Mouse (Mus musculus): ENCODE measurements at regions not wholly inside any gene's neighbourhood (a gene's known extent, or its start where the extent isn't known, plus 50 kb on each side); places are given as distances from the start of the nearest gene placed in this dataset.

DNA sequence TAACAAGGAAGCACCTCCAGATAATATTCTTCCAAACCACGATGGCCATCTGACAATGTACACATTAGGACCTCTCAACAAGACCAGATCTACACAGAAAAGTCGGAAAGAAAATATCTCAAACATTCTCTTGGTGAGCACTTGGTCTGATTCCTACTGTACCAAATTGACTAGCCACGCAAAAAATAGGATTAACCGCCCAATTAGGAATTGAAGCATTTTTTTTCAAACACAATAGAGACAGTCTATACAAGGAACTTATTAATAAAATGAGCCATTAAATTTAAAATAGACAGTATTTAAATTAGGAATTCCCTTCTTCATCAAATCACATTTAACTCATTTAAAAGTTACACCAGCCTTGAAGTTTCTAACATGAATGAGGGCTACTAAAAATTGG is 655.0 kb downstream of the Car8 start:
- peaks cover 12% of the 10 kb centered on the region for H3K4me1 ChIP-seq
- no peaks in the 10 kb centered on the region for H3K36me3 ChIP-seq
- H3K4me3 ChIP-seq (replicated peaks), result no peak overlapping the region
- H3K4me2 ChIP-seq, result no peak overlapping the region
- ATAC-seq (ENCODE audit: low FRiP score), result no peak
- WGBS, result 89% methylated on average over 4 of the region's 4 CpGs
- no peaks in the 10 kb centered on the region for H3K27me3 ChIP-seq (replicated peaks)
- H3K9ac ChIP-seq (replicated peaks), result no peak overlapping the region
- H3K9me3 ChIP-seq (replicated peaks), result no peaks in the 10 kb centered on the region
- H3K27ac ChIP-seq (replicated peaks), result no peak overlapping the region

DNA sequence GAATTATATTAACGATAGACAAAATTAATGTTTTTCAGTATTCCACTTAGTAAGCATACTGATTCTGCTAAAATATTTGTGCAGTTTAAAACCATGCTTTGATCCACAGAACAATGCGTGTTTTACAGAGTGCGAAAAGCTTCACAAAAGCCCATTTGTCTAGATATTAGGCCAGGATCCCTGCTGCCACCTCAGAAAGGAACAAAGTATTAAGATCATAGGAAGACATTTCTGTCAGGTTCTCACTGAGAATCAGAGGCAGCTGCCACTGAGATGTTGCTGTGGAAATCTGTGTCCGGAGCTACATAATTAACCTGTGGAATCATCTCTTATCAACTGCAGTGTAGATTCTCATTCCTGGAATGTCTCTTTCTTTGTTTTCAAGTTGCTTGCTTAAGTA is 656.9 kb downstream of the Car8 start:
- Histone ChIP-seq H3K9ac (replicated peaks) (no peak overlapping the region), H3K9me3 (replicated peaks) (no peaks in the 10 kb centered on the region), H3K27me3 (replicated peaks) (no peaks in the 10 kb centered on the region), H3K27ac (replicated peaks) (peak overlapping the region; percentile 75; the same call in 1 of the 2 replicates), H3K4me3 (replicated peaks) (no peak overlapping the region), H3K36me3 (no peaks in the 10 kb centered on the region), H3K4me1 (peaks cover 12% of the 10 kb centered on the region), H3K4me2 (no peak overlapping the region)
- WGBS, result 60% methylated on average over 4 of the region's 4 CpGs
- no peak for ATAC-seq (ENCODE audit: low FRiP score)

DNA sequence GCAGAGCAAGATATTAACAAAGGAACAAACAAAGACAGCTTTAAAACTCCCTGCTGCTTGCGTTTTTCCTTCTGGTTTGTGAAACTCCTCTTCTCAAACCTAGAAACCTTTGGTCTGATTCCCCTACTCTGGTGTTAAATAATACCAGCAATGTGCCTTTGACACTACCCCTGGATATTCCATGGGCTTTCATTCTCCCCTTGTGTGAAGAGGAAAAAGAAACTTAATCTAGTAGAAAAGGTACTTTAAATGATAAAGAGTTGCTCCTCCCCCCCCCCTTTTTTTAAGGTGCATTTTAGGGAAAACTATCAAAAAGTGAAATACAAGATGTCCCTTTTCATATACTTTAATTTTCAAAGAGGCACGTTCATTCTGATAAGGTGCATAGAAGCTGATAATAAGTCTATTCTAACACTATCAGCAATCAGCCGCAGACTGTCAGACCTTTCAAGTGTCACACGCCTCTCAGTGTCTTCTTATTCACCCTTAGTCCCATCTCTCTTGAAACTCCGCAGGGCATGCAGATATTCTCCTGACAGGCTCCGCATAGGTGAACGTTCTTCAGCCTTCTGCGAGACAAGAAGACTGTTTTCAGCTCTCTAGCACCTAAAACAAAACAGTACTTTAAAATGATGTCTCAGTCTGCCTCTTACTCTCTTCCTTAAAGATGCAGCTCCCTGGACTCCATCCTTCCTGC is 657.5 kb downstream of the Car8 start:
- peak overlapping the region; percentile 75 for H3K27ac ChIP-seq (replicated peaks)
- H3K4me1 ChIP-seq, result peaks cover 12% of the 10 kb centered on the region
- ATAC-seq (ENCODE audit: low FRiP score), result peak; percentile 21; the same call in 1 of the 2 replicates
- H3K9me3 ChIP-seq (replicated peaks), result no peaks in the 10 kb centered on the region
- H3K4me2 ChIP-seq, result peak overlapping the region; percentile 30
- no peak overlapping the region for H3K4me3 ChIP-seq (replicated peaks)
- no peaks in the 10 kb centered on the region for H3K27me3 ChIP-seq (replicated peaks)
- no peaks in the 10 kb centered on the region for H3K36me3 ChIP-seq
- no peak overlapping the region for H3K9ac ChIP-seq (replicated peaks)
- WGBS, result 41% methylated on average over 8 of the region's 8 CpGs

DNA sequence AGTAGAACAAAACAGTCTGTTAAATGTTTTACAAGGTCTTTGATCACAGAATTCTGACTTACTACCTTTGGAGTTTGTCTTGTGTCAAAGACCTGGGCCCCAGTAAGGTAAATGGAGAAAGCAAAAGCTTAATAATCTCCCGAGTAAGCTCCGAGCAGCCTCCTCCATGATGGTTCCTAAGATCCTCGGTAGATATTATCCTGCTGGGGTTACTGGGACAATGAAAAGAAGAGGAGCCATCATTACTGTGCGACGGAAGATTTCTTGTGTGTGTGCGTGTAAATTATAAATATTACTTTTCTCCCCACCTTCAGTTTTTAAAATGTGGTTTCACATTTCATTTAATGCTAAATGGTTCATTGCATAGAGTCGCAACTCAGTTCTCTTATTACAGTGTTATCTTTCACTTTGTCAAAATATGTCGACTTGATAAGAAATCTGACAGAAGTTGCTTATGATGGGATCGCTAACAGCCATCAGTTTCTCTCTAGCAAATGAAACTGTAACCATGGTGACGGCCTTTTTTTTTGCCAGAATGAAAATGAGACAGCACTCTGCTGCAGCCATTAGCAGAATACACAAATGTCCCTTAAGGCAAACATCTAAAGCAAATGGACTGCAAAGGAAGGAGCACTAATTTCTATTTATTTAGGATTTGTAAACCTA is 658.2 kb downstream of the Car8 start:
- ATAC-seq (ENCODE audit: low FRiP score), result peak; percentile 85
- Histone ChIP-seq H3K9me3 (replicated peaks) (no peaks in the 10 kb centered on the region), H3K4me3 (replicated peaks) (no peak overlapping the region), H3K4me1 (peaks cover 12% of the 10 kb centered on the region), H3K27ac (replicated peaks) (peak overlapping the region; percentile 75), H3K4me2 (peak overlapping the region; percentile 30), H3K9ac (replicated peaks) (no peak overlapping the region), H3K36me3 (no peaks in the 10 kb centered on the region), H3K27me3 (replicated peaks) (no peaks in the 10 kb centered on the region)
- WGBS, result 35% methylated on average over 10 of the region's 10 CpGs

DNA sequence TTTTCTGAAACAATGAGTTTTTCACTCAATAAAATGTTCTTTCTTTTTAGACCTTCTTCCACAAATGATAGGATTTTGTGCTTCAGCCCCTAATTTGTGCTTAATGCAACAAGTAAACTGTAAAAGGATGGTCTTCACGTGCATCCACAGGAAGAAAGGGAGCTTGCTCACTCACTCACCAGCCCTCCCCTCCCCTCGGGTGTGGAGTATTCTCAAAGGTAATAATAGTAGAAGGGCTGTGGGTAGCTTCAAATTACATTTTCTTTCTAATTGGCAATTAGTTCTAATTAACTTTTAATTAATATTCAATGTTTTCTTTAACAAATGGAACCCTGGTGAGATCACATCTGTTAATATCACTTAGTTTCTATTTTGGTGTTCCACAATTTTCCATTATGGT is 664.8 kb downstream of the Car8 start:
- Histone ChIP-seq H3K36me3 (no peaks in the 10 kb centered on the region), H3K9ac (replicated peaks) (no peak overlapping the region), H3K9me3 (replicated peaks) (no peaks in the 10 kb centered on the region), H3K4me1 (no peaks in the 10 kb centered on the region), H3K4me2 (no peak overlapping the region), H3K27ac (replicated peaks) (no peak overlapping the region), H3K27me3 (replicated peaks) (no peaks in the 10 kb centered on the region), H3K4me3 (replicated peaks) (no peak overlapping the region)
- WGBS, result 31% methylated on average over 2 of the region's 2 CpGs
- ATAC-seq (ENCODE audit: low FRiP score), result no peak

DNA sequence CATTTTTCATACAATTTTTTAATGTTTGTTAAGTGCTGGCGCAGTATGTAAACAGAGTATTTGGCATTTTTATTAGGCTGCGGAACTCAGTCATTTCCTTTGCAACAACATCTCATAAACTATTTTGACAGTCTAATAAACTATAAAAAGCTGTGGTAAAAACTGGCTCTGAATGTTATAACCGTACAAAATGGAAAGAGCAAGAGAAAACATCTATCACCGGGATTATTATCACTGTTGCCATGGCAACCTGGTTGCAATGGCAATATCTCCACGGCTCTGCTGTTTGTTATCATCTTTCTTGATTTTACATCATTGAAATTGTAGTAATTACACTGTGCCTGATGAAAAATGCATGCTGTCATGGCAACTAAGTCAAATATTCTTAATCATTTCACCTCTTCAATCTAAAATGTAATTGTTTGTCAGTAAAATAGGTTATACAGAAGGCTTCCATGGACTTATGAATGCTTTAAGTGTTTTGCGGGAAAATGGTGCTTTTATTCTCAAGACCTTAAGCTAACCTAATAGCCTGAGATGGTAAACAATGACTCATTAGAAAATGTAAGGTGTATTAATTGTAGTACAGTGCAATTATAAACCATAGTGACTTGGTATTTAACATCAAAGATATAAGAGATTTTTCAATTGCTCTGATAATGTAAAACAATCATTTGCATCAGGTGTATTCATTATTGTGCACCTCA is 671.0 kb downstream of the Car8 start:
- Histone ChIP-seq H3K4me2 (no peak overlapping the region; the same call in 1 of the 2 replicates), H3K27me3 (replicated peaks) (no peaks in the 10 kb centered on the region), H3K9ac (replicated peaks) (no peak overlapping the region), H3K27ac (replicated peaks) (no peak overlapping the region), H3K9me3 (replicated peaks) (no peaks in the 10 kb centered on the region), H3K36me3 (no peaks in the 10 kb centered on the region), H3K4me3 (replicated peaks) (no peak overlapping the region), H3K4me1 (peaks cover 4% of the 10 kb centered on the region)
- WGBS, result 32% methylated on average over 6 of the region's 6 CpGs
- ATAC-seq (ENCODE audit: low FRiP score), result peak; percentile 89

DNA sequence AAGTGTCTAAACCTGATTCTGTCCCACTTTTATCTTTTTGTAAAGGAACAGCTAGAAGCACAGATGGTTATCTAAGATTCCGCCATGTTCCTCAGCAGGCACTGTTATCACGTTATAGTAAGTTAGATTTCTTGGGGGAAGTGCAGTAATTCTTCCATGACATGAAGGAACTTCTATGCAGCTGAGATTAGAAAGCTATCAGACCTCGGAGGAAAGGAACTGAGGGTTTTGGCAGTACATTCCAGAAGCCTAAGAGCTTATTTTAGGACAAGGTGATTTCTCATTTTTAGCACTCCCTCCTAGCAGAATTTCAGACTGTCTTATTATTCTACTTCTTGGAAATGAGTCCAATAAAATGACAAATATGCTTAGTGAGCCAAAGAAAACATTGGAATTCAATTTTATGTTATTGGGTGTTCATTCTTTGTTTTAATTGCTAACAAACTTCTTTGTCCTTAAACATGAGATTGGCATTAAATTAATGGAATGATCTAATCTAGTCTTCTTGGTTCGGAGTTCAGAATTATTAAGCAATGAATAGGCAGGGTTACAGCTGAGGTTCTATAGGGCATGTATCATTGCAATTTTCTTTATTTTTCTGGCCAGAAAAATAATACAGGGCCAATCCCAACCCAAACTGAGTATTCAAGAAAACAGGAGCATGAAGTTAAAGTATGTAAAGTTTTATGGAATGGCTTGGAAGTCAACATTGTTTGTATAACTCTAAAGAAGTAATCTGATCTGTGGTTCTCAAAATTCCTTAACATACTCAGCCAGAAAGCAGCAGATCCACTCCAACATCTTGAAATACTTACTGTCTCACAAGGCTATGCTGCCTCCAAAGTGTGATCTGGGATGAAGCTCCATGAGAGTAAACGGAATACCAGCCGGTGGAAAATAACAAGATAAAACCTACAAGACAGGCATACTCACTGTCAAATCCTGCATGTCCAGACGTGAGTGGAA is 678.7 kb downstream of the Car8 start:
- Histone ChIP-seq H3K4me2 (no peak overlapping the region), H3K27ac (replicated peaks) (no peak overlapping the region), H3K9me3 (replicated peaks) (no peaks in the 10 kb centered on the region), H3K27me3 (replicated peaks) (no peaks in the 10 kb centered on the region), H3K9ac (replicated peaks) (no peak overlapping the region), H3K4me3 (replicated peaks) (no peak overlapping the region), H3K36me3 (no peaks in the 10 kb centered on the region), H3K4me1 (no peaks in the 10 kb centered on the region)
- ATAC-seq (ENCODE audit: low FRiP score), result no peak
- 77% methylated on average over 7 of the region's 7 CpGs for WGBS

DNA sequence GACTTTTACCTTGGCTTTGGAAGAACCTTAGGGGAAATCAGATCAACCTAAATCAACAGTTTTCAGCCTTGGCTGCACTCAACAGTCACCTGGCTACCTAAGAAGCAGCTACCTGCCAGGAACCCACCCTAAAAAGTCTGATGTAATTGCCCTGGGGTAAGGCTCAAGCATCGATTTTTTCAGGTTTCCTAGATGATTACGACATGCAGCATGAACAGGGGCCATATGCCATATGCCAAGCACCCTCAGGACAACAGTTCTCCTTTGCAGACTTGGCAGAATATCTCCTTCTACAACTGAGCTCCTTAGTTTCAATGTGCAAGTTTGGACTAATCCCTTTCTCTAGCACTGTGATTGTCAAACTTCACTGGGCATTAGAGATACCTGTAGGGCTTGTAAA is 680.1 kb downstream of the Car8 start:
- Histone ChIP-seq H3K9me3 (replicated peaks) (no peaks in the 10 kb centered on the region), H3K4me1 (no peaks in the 10 kb centered on the region), H3K4me2 (no peak overlapping the region), H3K4me3 (replicated peaks) (no peak overlapping the region), H3K27ac (replicated peaks) (no peak overlapping the region), H3K27me3 (replicated peaks) (no peaks in the 10 kb centered on the region), H3K9ac (replicated peaks) (no peak overlapping the region), H3K36me3 (no peaks in the 10 kb centered on the region)
- no peak for ATAC-seq (ENCODE audit: low FRiP score)
- WGBS, result 92% methylated on average over 2 of the region's 2 CpGs

DNA sequence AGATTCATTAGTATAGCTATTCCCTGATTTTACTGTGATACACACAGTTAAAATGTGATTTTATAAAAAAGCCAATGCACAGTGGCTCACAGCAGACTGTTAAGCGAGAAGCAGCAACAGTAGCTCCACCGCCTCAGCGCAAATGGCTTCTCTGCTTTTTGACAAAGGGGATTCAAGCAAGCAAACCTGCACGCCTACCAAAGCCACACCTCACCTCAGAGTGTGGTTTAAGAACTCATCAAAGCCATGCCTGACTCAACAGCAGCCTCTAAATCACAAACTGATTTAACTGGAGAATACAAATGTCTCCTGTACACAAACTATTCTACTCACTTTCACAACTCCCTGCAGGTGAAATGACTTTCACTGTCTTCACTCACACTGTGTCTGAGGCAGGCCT is 704.5 kb downstream of the Car8 start:
- 85% methylated on average over 4 of the region's 4 CpGs for whole genome bisulfite sequencing
- no peak for ATAC-seq (ENCODE audit: low FRiP score)

DNA sequence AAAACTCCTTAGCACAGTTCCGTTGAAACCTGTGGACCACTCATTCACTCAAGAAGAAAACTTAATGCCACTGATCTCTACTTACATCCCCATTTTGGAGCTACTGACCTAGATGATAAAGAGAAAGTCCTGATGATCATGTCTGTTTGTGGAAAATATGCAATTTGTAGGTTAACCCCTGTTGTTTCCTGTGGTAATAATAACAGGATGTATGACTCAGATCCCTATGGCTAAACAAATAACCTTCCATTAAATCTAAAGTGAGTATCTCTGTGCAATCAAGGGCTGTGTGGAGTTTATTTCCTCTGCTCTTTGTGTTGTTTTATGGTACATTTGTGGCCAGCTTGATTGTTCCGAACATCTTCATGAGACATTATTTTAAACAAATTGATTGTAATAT is 711.1 kb downstream of the Car8 start:
- Histone ChIP-seq H3K9ac (replicated peaks) (no peak overlapping the region), H3K4me3 (replicated peaks) (no peak overlapping the region), H3K4me1 (no peaks in the 10 kb centered on the region), H3K27me3 (replicated peaks) (no peaks in the 10 kb centered on the region), H3K4me2 (no peak overlapping the region), H3K27ac (replicated peaks) (no peak overlapping the region), H3K36me3 (no peaks in the 10 kb centered on the region), H3K9me3 (replicated peaks) (no peaks in the 10 kb centered on the region)
- WGBS, result 67% methylated on average over 2 of the region's 2 CpGs
- ATAC-seq (ENCODE audit: low FRiP score), result no peak

More for the DNA sequence above, 704.5 kb downstream of the Car8 start:
- Histone ChIP-seq H3K4me3 (replicated peaks) (no peak overlapping the region), H3K27me3 (replicated peaks) (no peaks in the 10 kb centered on the region), H3K9ac (replicated peaks) (no peak overlapping the region), H3K36me3 (no peaks in the 10 kb centered on the region), H3K4me1 (no peaks in the 10 kb centered on the region), H3K27ac (replicated peaks) (no peak overlapping the region), H3K9me3 (replicated peaks) (no peaks in the 10 kb centered on the region), H3K4me2 (no peak overlapping the region)

DNA sequence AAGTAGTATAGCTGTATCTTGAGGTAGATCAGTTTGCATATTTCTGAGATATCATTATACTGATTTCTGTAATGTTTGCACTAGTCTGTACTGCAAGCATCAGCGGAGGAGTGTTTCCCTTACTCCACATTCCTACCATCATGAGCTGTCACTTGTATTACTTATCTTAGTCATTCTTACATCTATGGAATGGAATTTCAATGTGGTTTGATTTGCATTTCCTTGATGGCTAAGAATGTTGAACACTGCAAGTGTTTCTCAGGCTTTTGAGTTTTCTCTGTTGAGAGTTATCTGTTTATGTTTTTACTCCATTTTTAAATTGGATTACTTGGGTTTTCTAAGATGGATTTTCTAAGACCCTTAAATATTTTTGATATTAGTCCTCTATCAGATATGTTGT is 725.8 kb downstream of the Car8 start:
- no peak for ATAC-seq (ENCODE audit: low FRiP score)

More for the DNA sequence above, 725.8 kb downstream of the Car8 start:
- H3K4me1 ChIP-seq, result no peaks in the 10 kb centered on the region
- H3K4me2 ChIP-seq, result no peak overlapping the region
- WGBS, result 91% methylated on average over 1 of the region's 1 CpGs
- no peaks in the 10 kb centered on the region for H3K27me3 ChIP-seq (replicated peaks)
- H3K9ac ChIP-seq (replicated peaks), result no peak overlapping the region
- H3K27ac ChIP-seq (replicated peaks), result no peak overlapping the region
- H3K9me3 ChIP-seq (replicated peaks), result 0 out of 2 replicates have a peak, but pooled peaks cover 4% of the 10 kb centered on the region
- H3K4me3 ChIP-seq (replicated peaks), result no peak overlapping the region
- H3K36me3 ChIP-seq, result no peaks in the 10 kb centered on the region
